Mouse (Mus musculus): ENCODE results near the gene Ntn1. TPM values are rescaled to one million over a fixed set of nuclear protein-coding genes. Genes with fewer than 3 reads are reported as not detected.
A peak's percentile ranks its signal among the peaks of the same experiment; 100 is the strongest.

Gene Ntn1
- polyA plus RNA-seq, 1 experiment from 2014 or later: 1.7 TPM

GRCm38 (mm10) chr11:68436376-68436775, 35.8 kb upstream of the Ntn1 start:
- Histone ChIP-seq H3K27ac (ENCODE audit: low read length) (no peak overlapping the region), H3K4me2 (ENCODE audit: low read depth, low read length) (no peak overlapping the region), H3K36me3 (ENCODE audit: control insufficient read depth, insufficient read depth, low read length) (no peaks in the 10 kb centered on the region), H3K9me3 (ENCODE audit: control insufficient read depth, low read length) (no peaks in the 10 kb centered on the region), H3K4me1 (replicated peaks; ENCODE audit: control insufficient read depth, insufficient read depth, low read length) (no peaks in the 10 kb centered on the region), H3K4me3 (ENCODE audit: low read length) (no peak overlapping the region), H3K9ac (ENCODE audit: low read length) (no peak overlapping the region), H3K27me3 (ENCODE audit: control insufficient read depth, insufficient read depth, low read depth, low read length) (peaks cover 6% of the 10 kb centered on the region; the same call in 1 of the 2 replicates)
- 72% methylated on average over 5 of the region's 5 CpGs for WGBS
- no peak for ATAC-seq (ENCODE audit: low read depth)

DNA sequence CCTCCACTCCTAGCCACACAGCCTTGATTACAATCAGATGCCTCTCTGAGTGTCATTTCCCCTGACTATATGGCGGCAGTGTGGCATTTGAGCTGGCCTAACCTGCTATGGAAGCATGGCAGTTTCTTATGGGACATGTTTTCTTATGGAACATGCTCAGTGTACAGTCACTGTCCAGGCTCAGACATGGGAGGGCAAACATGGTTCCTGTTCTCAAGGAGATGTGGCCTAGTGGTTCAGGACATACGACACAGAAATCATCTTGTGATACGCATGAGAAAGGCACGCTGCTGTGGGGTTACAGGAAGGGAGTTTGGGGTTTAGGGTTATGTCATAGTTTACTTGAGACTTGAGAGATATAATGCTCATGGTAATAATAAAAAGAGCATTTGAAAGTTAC, 35.0 kb upstream of the Ntn1 start:
- ATAC-seq (ENCODE audit: low read depth): no peak
- WGBS: 79% methylated on average over 4 of the region's 4 CpGs
- no peaks in the 10 kb centered on the region for H3K4me1 ChIP-seq (replicated peaks; ENCODE audit: control insufficient read depth, insufficient read depth, low read length)
- no peaks in the 10 kb centered on the region for H3K36me3 ChIP-seq (ENCODE audit: control insufficient read depth, insufficient read depth, low read length)
- H3K4me3 ChIP-seq (ENCODE audit: low read length): no peak overlapping the region
- H3K27me3 ChIP-seq (ENCODE audit: control insufficient read depth, insufficient read depth, low read depth, low read length): peaks cover 6% of the 10 kb centered on the region; the same call in 1 of the 2 replicates
- no peak overlapping the region for H3K9ac ChIP-seq (ENCODE audit: low read length)
- no peak overlapping the region for H3K27ac ChIP-seq (ENCODE audit: low read length)
- H3K9me3 ChIP-seq (ENCODE audit: control insufficient read depth, low read length): no peaks in the 10 kb centered on the region
- H3K4me2 ChIP-seq (ENCODE audit: low read depth, low read length): no peak overlapping the region

DNA sequence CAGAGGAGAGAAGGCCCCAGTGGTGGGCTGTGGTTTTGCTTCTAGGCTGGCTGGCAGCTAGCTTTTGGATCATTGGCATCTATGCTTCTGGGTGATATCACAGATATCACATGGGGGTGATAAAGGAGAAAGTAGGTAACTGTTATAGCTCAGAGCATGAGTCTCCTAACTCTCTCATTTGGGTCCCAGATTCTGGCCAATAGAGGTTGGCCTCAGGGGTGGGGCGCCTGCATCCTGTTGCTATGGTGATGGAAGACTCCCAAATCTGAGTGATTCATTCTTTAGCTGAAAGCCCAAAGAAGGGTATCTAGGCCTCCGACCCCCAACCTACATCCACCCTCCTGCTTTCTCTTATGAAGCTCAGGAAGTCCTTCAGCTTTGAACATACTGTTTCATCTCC, 34.1 kb upstream of the Ntn1 start:
- no peaks in the 10 kb centered on the region for H3K36me3 ChIP-seq (ENCODE audit: control insufficient read depth, insufficient read depth, low read length)
- H3K9me3 ChIP-seq (ENCODE audit: control insufficient read depth, low read length): no peaks in the 10 kb centered on the region
- H3K4me2 ChIP-seq (ENCODE audit: low read depth, low read length): no peak overlapping the region
- 79% methylated on average over 2 of the region's 2 CpGs for WGBS
- H3K4me1 ChIP-seq (replicated peaks; ENCODE audit: control insufficient read depth, insufficient read depth, low read length): no peaks in the 10 kb centered on the region
- no peak for ATAC-seq (ENCODE audit: low read depth)
- H3K27me3 ChIP-seq (ENCODE audit: control insufficient read depth, insufficient read depth, low read depth, low read length): peaks cover 6% of the 10 kb centered on the region; the same call in 1 of the 2 replicates
- H3K27ac ChIP-seq (ENCODE audit: low read length): no peak overlapping the region
- H3K9ac ChIP-seq (ENCODE audit: low read length): no peak overlapping the region
- H3K4me3 ChIP-seq (ENCODE audit: low read length): no peak overlapping the region

- no peaks in the 10 kb centered on the region for H3K9me3 ChIP-seq (ENCODE audit: control insufficient read depth, low read length)
- H3K4me2 ChIP-seq (ENCODE audit: low read depth, low read length): no peak overlapping the region
- no peak for ATAC-seq (ENCODE audit: low read depth)
- 75% methylated on average over 5 of the region's 5 CpGs for WGBS
- no peaks in the 10 kb centered on the region for H3K4me1 ChIP-seq (replicated peaks; ENCODE audit: control insufficient read depth, insufficient read depth, low read length)
- H3K4me3 ChIP-seq (ENCODE audit: low read length): no peak overlapping the region
- H3K27me3 ChIP-seq (ENCODE audit: control insufficient read depth, insufficient read depth, low read depth, low read length): peaks cover 6% of the 10 kb centered on the region; the same call in 1 of the 2 replicates
- H3K36me3 ChIP-seq (ENCODE audit: control insufficient read depth, insufficient read depth, low read length): no peaks in the 10 kb centered on the region
- no peak overlapping the region for H3K27ac ChIP-seq (ENCODE audit: low read length)
- no peak overlapping the region for H3K9ac ChIP-seq (ENCODE audit: low read length)
These were observed 32.9 kb upstream of the Ntn1 start for GRCm38 (mm10) chr11:68433534-68433933.

DNA sequence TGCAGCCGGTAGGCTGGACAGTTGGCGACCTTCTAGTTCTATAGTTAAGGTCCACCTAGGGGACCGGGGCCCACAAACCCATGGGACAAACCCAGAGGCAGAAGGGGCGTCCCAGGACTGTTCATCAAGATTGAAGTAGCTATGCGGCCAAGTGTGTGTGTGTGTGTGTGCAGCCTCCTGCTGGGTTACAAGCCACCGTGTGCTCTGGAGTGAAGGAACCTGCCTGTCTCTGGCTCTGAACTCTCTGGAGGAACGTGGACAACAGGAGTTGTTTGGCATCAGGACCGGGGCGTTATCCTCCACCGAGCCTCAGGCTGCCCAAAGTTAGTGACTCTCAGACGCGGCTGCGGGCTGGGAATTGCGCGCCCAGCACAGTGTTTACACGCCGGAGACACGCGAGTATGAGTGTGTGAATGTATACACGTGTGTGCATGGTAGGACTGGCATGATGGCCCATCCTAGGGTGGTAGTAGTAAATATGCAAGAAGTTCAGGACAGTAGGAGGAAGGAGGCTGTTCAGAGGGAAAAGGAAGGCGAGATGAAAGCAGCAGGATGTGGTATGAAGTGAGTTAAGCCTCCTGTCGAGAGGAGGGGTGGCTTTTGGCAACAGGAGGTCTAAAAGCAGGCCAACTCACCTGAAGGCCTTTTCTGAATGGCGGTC, 31.9 kb upstream of the Ntn1 start:
- WGBS: 22% methylated on average over 23 of the region's 23 CpGs
- peak overlapping the region; percentile 57 for H3K9ac ChIP-seq (ENCODE audit: low read length)
- no peaks in the 10 kb centered on the region for H3K36me3 ChIP-seq (ENCODE audit: control insufficient read depth, insufficient read depth, low read length)
- H3K27me3 ChIP-seq (ENCODE audit: control insufficient read depth, insufficient read depth, low read depth, low read length): peaks cover 6% of the 10 kb centered on the region; the same call in 1 of the 2 replicates
- no peak; the same call in 1 of the 2 replicates for ATAC-seq (ENCODE audit: low read depth)
- H3K9me3 ChIP-seq (ENCODE audit: control insufficient read depth, low read length): no peaks in the 10 kb centered on the region
- no peaks in the 10 kb centered on the region for H3K4me1 ChIP-seq (replicated peaks; ENCODE audit: control insufficient read depth, insufficient read depth, low read length)
- H3K27ac ChIP-seq (ENCODE audit: low read length): no peak overlapping the region
- peak overlapping the region; percentile 92 for H3K4me2 ChIP-seq (ENCODE audit: low read depth, low read length)
- peak overlapping the region; percentile 59 for H3K4me3 ChIP-seq (ENCODE audit: low read length)

- Histone ChIP-seq H3K4me2 (ENCODE audit: low read depth, low read length) (peak within 1 kb of the TSS; percentile 92), H3K9ac (ENCODE audit: low read length) (peak within 1 kb of the TSS; percentile 63), H3K27me3 (ENCODE audit: control insufficient read depth, insufficient read depth, low read depth, low read length) (peaks cover 6% of the 10 kb centered on the region; the same call in 1 of the 2 replicates), H3K27ac (ENCODE audit: low read length) (no peak within 1 kb of the TSS), H3K4me3 (ENCODE audit: low read length) (peak within 1 kb of the TSS; percentile 59), H3K36me3 (ENCODE audit: control insufficient read depth, insufficient read depth, low read length) (no peaks in the 10 kb centered on the region), H3K9me3 (ENCODE audit: control insufficient read depth, low read length) (no peaks in the 10 kb centered on the region), H3K4me1 (replicated peaks; ENCODE audit: control insufficient read depth, insufficient read depth, low read length) (no peaks in the 10 kb centered on the region)
- peak; percentile 93 for ATAC-seq (ENCODE audit: low read depth)
- 4% methylated on average over 32 of the region's 35 CpGs for WGBS
These were observed 31.2 kb upstream of the Ntn1 start, which contains the start of gene Pik3r5 for GRCm38 (mm10) chr11:68431699-68432360. Gene Pik3r5, plus strand, starts transcription at chr11:68432121.

DNA sequence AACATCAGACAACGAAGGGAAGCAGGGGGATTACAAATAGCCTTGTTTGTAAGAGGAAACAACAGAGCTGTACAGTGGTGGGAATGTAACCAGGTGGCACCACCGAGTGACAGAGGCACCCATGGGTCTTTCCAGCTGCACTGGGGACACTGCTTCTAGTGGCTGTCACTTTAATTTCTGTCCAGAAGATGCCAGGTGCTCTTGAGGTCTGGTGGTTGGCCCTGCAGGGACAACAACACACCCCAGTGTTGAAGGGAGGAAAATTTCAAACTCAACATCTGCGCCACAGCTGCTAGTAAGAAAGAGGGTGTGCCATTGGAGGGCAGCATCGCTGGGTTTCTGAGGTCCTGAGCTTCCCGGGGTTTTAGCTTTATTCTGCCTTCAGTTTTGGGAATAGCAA, 30.0 kb upstream of the Ntn1 start:
- Histone ChIP-seq H3K27ac (ENCODE audit: low read length) (no peak overlapping the region), H3K4me1 (replicated peaks; ENCODE audit: control insufficient read depth, insufficient read depth, low read length) (no peaks in the 10 kb centered on the region), H3K27me3 (ENCODE audit: control insufficient read depth, insufficient read depth, low read depth, low read length) (peaks cover 6% of the 10 kb centered on the region; the same call in 1 of the 2 replicates), H3K9ac (ENCODE audit: low read length) (no peak overlapping the region), H3K4me3 (ENCODE audit: low read length) (no peak overlapping the region), H3K36me3 (ENCODE audit: control insufficient read depth, insufficient read depth, low read length) (no peaks in the 10 kb centered on the region), H3K9me3 (ENCODE audit: control insufficient read depth, low read length) (no peaks in the 10 kb centered on the region), H3K4me2 (ENCODE audit: low read depth, low read length) (no peak overlapping the region)
- WGBS: 57% methylated on average over 5 of the region's 5 CpGs
- no peak for ATAC-seq (ENCODE audit: low read depth)

- 76% methylated on average over 5 of the region's 5 CpGs for WGBS
- no peak overlapping the region for H3K9ac ChIP-seq (ENCODE audit: low read length)
- no peak for ATAC-seq (ENCODE audit: low read depth)
- H3K27me3 ChIP-seq (ENCODE audit: control insufficient read depth, insufficient read depth, low read depth, low read length): no peaks in the 10 kb centered on the region; the same call in 1 of the 2 replicates
- no peaks in the 10 kb centered on the region for H3K9me3 ChIP-seq (ENCODE audit: control insufficient read depth, low read length)
- H3K4me1 ChIP-seq (replicated peaks; ENCODE audit: control insufficient read depth, insufficient read depth, low read length): no peaks in the 10 kb centered on the region
- no peak overlapping the region for H3K27ac ChIP-seq (ENCODE audit: low read length)
- H3K36me3 ChIP-seq (ENCODE audit: control insufficient read depth, insufficient read depth, low read length): no peaks in the 10 kb centered on the region
- no peak overlapping the region for H3K4me2 ChIP-seq (ENCODE audit: low read depth, low read length)
- no peak overlapping the region for H3K4me3 ChIP-seq (ENCODE audit: low read length)
These were observed 26.5 kb upstream of the Ntn1 start for GRCm38 (mm10) chr11:68427083-68427570.

DNA sequence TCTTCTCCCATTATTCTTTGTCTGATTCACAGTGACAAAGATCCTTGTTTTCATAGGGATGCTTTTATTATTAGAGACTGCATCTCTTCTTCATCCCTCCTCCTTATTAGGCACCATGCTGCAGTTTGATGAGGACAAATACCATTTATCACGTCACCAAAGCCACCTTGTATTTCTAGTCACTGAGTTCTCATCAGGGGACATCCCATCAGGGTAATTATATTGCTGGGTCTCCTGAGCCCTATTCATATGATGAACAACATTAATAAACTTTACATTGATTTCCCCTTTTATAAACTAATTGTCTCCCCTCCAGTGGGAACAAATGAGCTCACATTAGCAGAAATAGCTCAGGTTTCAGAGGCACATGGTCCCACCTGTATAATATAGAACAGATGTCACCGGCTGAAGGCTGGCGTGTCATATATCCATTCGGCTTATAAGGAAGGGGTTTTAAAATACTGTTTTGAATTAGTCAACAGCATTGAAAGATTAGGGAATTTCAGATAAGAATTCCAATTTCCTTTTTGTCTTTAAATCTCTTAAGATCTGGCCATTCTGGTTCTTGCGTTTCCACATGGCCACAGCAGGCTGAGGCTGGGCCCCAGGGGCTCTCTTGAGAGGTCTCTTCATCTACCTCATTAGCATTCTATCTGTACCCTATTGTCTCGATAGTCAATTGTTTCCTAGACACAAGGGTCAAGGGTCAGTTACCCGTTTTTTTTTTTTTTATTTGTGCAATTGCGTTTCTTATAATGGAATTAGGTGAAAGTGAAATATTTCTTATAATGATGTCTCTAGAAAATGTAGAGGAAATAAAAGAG, 25.1 kb upstream of the Ntn1 start:
- Histone ChIP-seq H3K36me3 (ENCODE audit: control insufficient read depth, insufficient read depth, low read length) (no peaks in the 10 kb centered on the region), H3K4me3 (ENCODE audit: low read length) (no peak overlapping the region), H3K4me1 (replicated peaks; ENCODE audit: control insufficient read depth, insufficient read depth, low read length) (no peaks in the 10 kb centered on the region), H3K27ac (ENCODE audit: low read length) (no peak overlapping the region), H3K9me3 (ENCODE audit: control insufficient read depth, low read length) (no peaks in the 10 kb centered on the region), H3K9ac (ENCODE audit: low read length) (no peak overlapping the region), H3K27me3 (ENCODE audit: control insufficient read depth, insufficient read depth, low read depth, low read length) (no peaks in the 10 kb centered on the region), H3K4me2 (ENCODE audit: low read depth, low read length) (no peak overlapping the region)
- WGBS: 64% methylated on average over 8 of the region's 8 CpGs
- ATAC-seq (ENCODE audit: low read depth): no peak
